Mouse (Mus musculus): Measurements from ENCODE around the gene Dph5. TPM values are rescaled to one million over a fixed set of nuclear protein-coding genes. Genes with fewer than 3 reads are reported as not detected.

Dph5 gene
- polyA plus RNA-seq, 1 experiment from 2014 or later: 28.7 TPM

- 90% methylated on average over 11 of the region's 11 CpGs for WGBS
- Histone ChIP-seq H3K4me3 (replicated peaks) (no peak overlapping the region), H3K4me2 (no peak overlapping the region), H3K27me3 (replicated peaks) (no peaks in the 10 kb centered on the region), H3K4me1 (no peaks in the 10 kb centered on the region), H3K27ac (replicated peaks) (no peak overlapping the region), H3K9me3 (replicated peaks) (no peaks in the 10 kb centered on the region), H3K9ac (replicated peaks) (no peak overlapping the region), H3K36me3 (peaks cover 10% of the 10 kb centered on the region)
- ATAC-seq (ENCODE audit: low FRiP score): no peak
These were observed 73.8 kb downstream of the Dph5 start for GRCm38 (mm10) chr3:115961311-115962027.

GRCm38 (mm10) chr3:115962028-115962415, 74.4 kb downstream of the Dph5 start:
- Histone ChIP-seq H3K36me3 (peaks cover 9% of the 10 kb centered on the region), H3K4me1 (no peaks in the 10 kb centered on the region), H3K27ac (replicated peaks) (no peak overlapping the region), H3K4me3 (replicated peaks) (no peak overlapping the region), H3K4me2 (no peak overlapping the region), H3K9ac (replicated peaks) (no peak overlapping the region), H3K9me3 (replicated peaks) (no peaks in the 10 kb centered on the region), H3K27me3 (replicated peaks) (no peaks in the 10 kb centered on the region)
- 72% methylated on average over 4 of the region's 4 CpGs for WGBS
- ATAC-seq (ENCODE audit: low FRiP score): no peak

- H3K9ac ChIP-seq (replicated peaks): no peak overlapping the region
- no peak overlapping the region for H3K4me3 ChIP-seq (replicated peaks)
- H3K4me1 ChIP-seq: no peaks in the 10 kb centered on the region
- no peaks in the 10 kb centered on the region for H3K9me3 ChIP-seq (replicated peaks)
- ATAC-seq (ENCODE audit: low FRiP score): no peak
- WGBS: 100% methylated on average over 1 of the region's 1 CpGs
- H3K27ac ChIP-seq (replicated peaks): no peak overlapping the region
- no peak overlapping the region for H3K4me2 ChIP-seq
- no peaks in the 10 kb centered on the region for H3K27me3 ChIP-seq (replicated peaks)
- no peaks in the 10 kb centered on the region for H3K36me3 ChIP-seq
These were observed 76.0 kb downstream of the Dph5 start for GRCm38 (mm10) chr3:115963597-115963996.

- Histone ChIP-seq H3K9ac (replicated peaks) (no peak overlapping the region), H3K4me1 (no peaks in the 10 kb centered on the region), H3K36me3 (no peaks in the 10 kb centered on the region), H3K27ac (replicated peaks) (no peak overlapping the region), H3K4me3 (replicated peaks) (no peak overlapping the region), H3K9me3 (replicated peaks) (no peaks in the 10 kb centered on the region), H3K4me2 (no peak overlapping the region), H3K27me3 (replicated peaks) (no peaks in the 10 kb centered on the region)
- no peak for ATAC-seq (ENCODE audit: low FRiP score)
- WGBS: 67% methylated on average over 5 of the region's 5 CpGs
These were observed 76.4 kb downstream of the Dph5 start for GRCm38 (mm10) chr3:115964071-115964470.

- H3K4me1 ChIP-seq: no peaks in the 10 kb centered on the region
- WGBS: 75% methylated on average over 10 of the region's 10 CpGs
- no peaks in the 10 kb centered on the region for H3K9me3 ChIP-seq (replicated peaks)
- no peak overlapping the region for H3K4me2 ChIP-seq
- no peak overlapping the region for H3K4me3 ChIP-seq (replicated peaks)
- peak overlapping the region; percentile 23; the same call in 1 of the 2 replicates for H3K27ac ChIP-seq (replicated peaks)
- H3K27me3 ChIP-seq (replicated peaks): no peaks in the 10 kb centered on the region
- peak; percentile 91 for ATAC-seq (ENCODE audit: low FRiP score)
- no peak overlapping the region for H3K9ac ChIP-seq (replicated peaks)
- H3K36me3 ChIP-seq: peaks cover 27% of the 10 kb centered on the region
These were observed 81.3 kb downstream of the Dph5 start for GRCm38 (mm10) chr3:115968745-115969530.

GRCm38 (mm10) chr3:115971045-115971785, 83.6 kb downstream of the Dph5 start:
- Histone ChIP-seq H3K27ac (replicated peaks) (no peak overlapping the region), H3K9me3 (replicated peaks) (no peaks in the 10 kb centered on the region), H3K4me1 (no peaks in the 10 kb centered on the region), H3K4me3 (replicated peaks) (no peak overlapping the region), H3K9ac (replicated peaks) (no peak overlapping the region), H3K36me3 (peaks cover 38% of the 10 kb centered on the region), H3K27me3 (replicated peaks) (no peaks in the 10 kb centered on the region), H3K4me2 (no peak overlapping the region)
- WGBS: 93% methylated on average over 20 of the region's 20 CpGs
- no peak for ATAC-seq (ENCODE audit: low FRiP score)

GRCm38 (mm10) chr3:115971891-115972646, 84.4 kb downstream of the Dph5 start:
- H3K9me3 ChIP-seq (replicated peaks): no peaks in the 10 kb centered on the region
- WGBS: 94% methylated on average over 14 of the region's 14 CpGs
- H3K4me3 ChIP-seq (replicated peaks): no peak overlapping the region
- no peak overlapping the region for H3K27ac ChIP-seq (replicated peaks)
- no peak overlapping the region for H3K9ac ChIP-seq (replicated peaks)
- H3K4me1 ChIP-seq: no peaks in the 10 kb centered on the region
- ATAC-seq (ENCODE audit: low FRiP score): no peak
- peaks cover 43% of the 10 kb centered on the region for H3K36me3 ChIP-seq
- H3K27me3 ChIP-seq (replicated peaks): no peaks in the 10 kb centered on the region
- H3K4me2 ChIP-seq: no peak overlapping the region

GRCm38 (mm10) chr3:115974228-115974627, 86.6 kb downstream of the Dph5 start:
- H3K27ac ChIP-seq (replicated peaks): no peak overlapping the region
- H3K9ac ChIP-seq (replicated peaks): no peak overlapping the region
- H3K4me1 ChIP-seq: no peaks in the 10 kb centered on the region
- no peaks in the 10 kb centered on the region for H3K27me3 ChIP-seq (replicated peaks)
- ATAC-seq (ENCODE audit: low FRiP score): no peak
- H3K4me2 ChIP-seq: no peak overlapping the region
- H3K36me3 ChIP-seq: peaks cover 51% of the 10 kb centered on the region
- H3K9me3 ChIP-seq (replicated peaks): no peaks in the 10 kb centered on the region
- WGBS: 93% methylated on average over 6 of the region's 6 CpGs
- no peak overlapping the region for H3K4me3 ChIP-seq (replicated peaks)

- Histone ChIP-seq H3K4me2 (no peak overlapping the region), H3K9ac (replicated peaks) (no peak overlapping the region), H3K9me3 (replicated peaks) (no peaks in the 10 kb centered on the region), H3K4me1 (no peaks in the 10 kb centered on the region), H3K27ac (replicated peaks) (no peak overlapping the region), H3K27me3 (replicated peaks) (no peaks in the 10 kb centered on the region), H3K36me3 (peaks cover 56% of the 10 kb centered on the region), H3K4me3 (replicated peaks) (no peak overlapping the region)
- 90% methylated on average over 10 of the region's 10 CpGs for WGBS
- ATAC-seq (ENCODE audit: low FRiP score): no peak
These were observed 87.4 kb downstream of the Dph5 start for GRCm38 (mm10) chr3:115974995-115975394.

GRCm38 (mm10) chr3:115979000-115979399, 91.4 kb downstream of the Dph5 start:
- Histone ChIP-seq H3K9me3 (replicated peaks) (no peaks in the 10 kb centered on the region), H3K27me3 (replicated peaks) (no peaks in the 10 kb centered on the region), H3K4me1 (no peaks in the 10 kb centered on the region), H3K36me3 (peaks cover 53% of the 10 kb centered on the region), H3K9ac (replicated peaks) (no peak overlapping the region), H3K4me2 (no peak overlapping the region), H3K27ac (replicated peaks) (no peak overlapping the region), H3K4me3 (replicated peaks) (no peak overlapping the region)
- 30% methylated on average over 1 of the region's 1 CpGs for WGBS
- ATAC-seq (ENCODE audit: low FRiP score): no peak

- H3K9ac ChIP-seq (replicated peaks): no peak overlapping the region
- no peak overlapping the region for H3K4me2 ChIP-seq
- H3K4me3 ChIP-seq (replicated peaks): no peak overlapping the region
- 96% methylated on average over 8 of the region's 8 CpGs for WGBS
- H3K9me3 ChIP-seq (replicated peaks): no peaks in the 10 kb centered on the region
- H3K27me3 ChIP-seq (replicated peaks): no peaks in the 10 kb centered on the region
- H3K36me3 ChIP-seq: peaks cover 49% of the 10 kb centered on the region
- H3K27ac ChIP-seq (replicated peaks): no peak overlapping the region
- ATAC-seq (ENCODE audit: low FRiP score): no peak
- H3K4me1 ChIP-seq: no peaks in the 10 kb centered on the region
These were observed 95.6 kb downstream of the Dph5 start for GRCm38 (mm10) chr3:115983217-115983616.
